Mouse (Mus musculus): ENCODE measurements around the gene Slc40a1. TPM values are rescaled to one million over a fixed set of nuclear protein-coding genes. Genes with fewer than 3 reads are reported as not detected.

Slc40a1 gene
- total RNA-seq, 2 experiments from 2014 or later = 14.9 to 17.2 TPM

Other genes starting within 250 kb of the Slc40a1 start
- 10 to 100 TPM; 12.0 to 15.2 TPM for gene Wdr75, start 131.4 kb downstream of the Slc40a1 start, total RNA-seq (2021)
- gene Gm5269, start 36.2 kb downstream of the Slc40a1 start, total RNA-seq (2021) = not detected
- under 1 TPM; 0.10 to 0.13 TPM for gene Dnah7b, start 139.8 kb upstream of the Slc40a1 start, total RNA-seq (2021)